Mouse (Mus musculus): ENCODE measurements at regions not wholly inside any gene's neighbourhood (a gene's known extent, or its start where the extent isn't known, plus 50 kb on each side); places are given as distances from the start of the nearest gene placed in this dataset.
A peak's percentile ranks its signal among the peaks of the same experiment; 100 is the strongest.

DNA sequence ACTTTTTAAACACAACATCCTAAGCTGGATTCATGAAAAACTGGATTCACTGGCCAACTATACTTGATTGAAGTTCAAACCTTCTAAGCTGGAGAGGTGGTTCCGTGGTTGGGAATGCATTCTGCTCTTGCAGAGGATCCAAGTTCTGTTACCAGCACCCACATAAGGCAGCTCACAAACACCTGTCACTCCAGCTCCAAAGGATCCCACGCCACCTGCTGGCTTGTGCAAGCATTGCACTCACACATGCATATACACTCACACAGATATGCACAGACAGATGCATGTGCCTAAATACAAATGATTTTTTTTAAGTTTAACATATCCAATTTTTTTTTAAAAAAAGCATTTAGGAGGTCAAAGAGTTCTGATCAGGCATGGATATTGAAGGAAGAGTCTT, 55.7 kb downstream of the Dio3 start:
- TF ChIP-seq CTCF (IDR thresholded peaks at IDR 0.05 in 2 of 3, conservative IDR thresholded peaks at IDR 0.05 in 1 of 3; ENCODE audit: control insufficient read depth in 1 of 3, insufficient read depth in 1 of 3, low read depth in 2 of 3, low read length in 3 of 3, poor library complexity in 1 of 3, severe bottlenecking in 1 of 3) (peak; percentile 9 to 38 (median 34); a peak in 5 of 6 replicates), ZMIZ1 (IDR thresholded peaks at IDR 0.05; ENCODE audit: low read depth, low read length) (no peak), HCFC1 (IDR thresholded peaks at IDR 0.05; ENCODE audit: low read depth, low read length) (no peak), JUND (IDR thresholded peaks at IDR 0.05; ENCODE audit: low read depth, low read length) (no peak), ZKSCAN1 (IDR thresholded peaks at IDR 0.05; ENCODE audit: low read depth, low read length) (no peak), POLR2A (IDR thresholded peaks at IDR 0.05; ENCODE audit: control insufficient read depth in 1 of 2, insufficient read depth in 1 of 2, low read depth in 1 of 2, low read length in 2 of 2, poor library complexity in 1 of 2) (no peak), KAT2A (conservative IDR thresholded peaks at IDR 0.05; ENCODE audit: low read depth, low read length) (no peak), RCOR1 (IDR thresholded peaks at IDR 0.05; ENCODE audit: low read depth, low read length) (no peak), SIN3A (IDR thresholded peaks at IDR 0.05; ENCODE audit: low read length) (no peak), MEF2A (IDR thresholded peaks at IDR 0.05; ENCODE audit: extremely low read depth, insufficient replicate concordance, low read depth, low read length, poor library complexity, severe bottlenecking) (no peak), EP300 (IDR thresholded peaks at IDR 0.05; ENCODE audit: low read depth in 1 of 2, low read length in 2 of 2) (no peak)
